Mouse (Mus musculus): Measurements from ENCODE around the gene Rabl3.

Gene Rabl3

GRCm38 (mm10) chr16:37550266-37550665 is 10.6 kb downstream of the Rabl3 start:
- DNase-seq, result no peak

GRCm38 (mm10) chr16:37550981-37551380 is 11.3 kb downstream of the Rabl3 start:
- DNase-seq, result no peak

DNA sequence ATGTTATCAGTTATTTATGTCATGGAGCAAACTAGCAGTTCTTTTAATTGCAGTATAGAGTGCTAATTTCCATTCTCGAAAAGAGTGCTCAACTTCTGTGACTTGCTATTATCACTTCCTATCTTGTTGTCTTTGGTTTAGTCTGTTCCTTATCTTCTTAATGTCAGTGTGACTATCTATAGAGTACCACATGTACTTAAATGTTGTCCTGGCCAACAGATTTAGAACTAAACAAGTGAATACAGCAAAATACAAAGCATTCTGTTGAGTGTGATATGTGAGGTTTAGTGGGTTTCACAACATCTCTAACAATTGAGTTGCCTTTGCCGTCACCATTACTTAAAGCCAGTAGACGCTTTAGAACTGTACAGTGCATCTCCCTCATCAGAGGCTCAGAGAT is 13.1 kb downstream of the Rabl3 start:
- DNase-seq, result no peak

GRCm38 (mm10) chr16:37562414-37562813 is 22.7 kb downstream of the Rabl3 start:
- DNase-seq, result no peak

DNA sequence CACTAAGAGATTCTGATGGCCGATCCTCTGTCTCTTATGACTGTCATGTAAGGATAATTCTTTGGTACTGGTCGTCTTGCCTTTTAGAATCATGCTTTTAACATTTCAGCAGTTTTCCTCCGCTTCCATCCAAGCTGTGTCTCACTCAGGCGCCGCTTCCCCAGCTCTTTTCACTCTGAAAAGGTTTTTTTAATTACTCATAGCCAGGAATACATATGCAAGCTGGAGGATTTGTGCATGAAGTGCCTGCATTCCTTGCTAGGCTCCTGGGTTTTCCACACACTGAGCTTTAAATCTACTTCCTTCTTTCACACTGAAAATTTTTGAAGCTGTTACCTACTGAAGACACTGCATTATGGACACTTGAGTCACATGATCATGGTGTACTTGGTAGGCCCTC is 23.3 kb downstream of the Rabl3 start:
- DNase-seq, result no peak

- no peak for DNase-seq
Measured at GRCm38 (mm10) chr16:37565117-37565516, 25.4 kb downstream of the Rabl3 start.

GRCm38 (mm10) chr16:37566107-37566506 is 26.4 kb downstream of the Rabl3 start:
- DNase-seq, result no peak

- DNase-seq, result no peak
Measured at GRCm38 (mm10) chr16:37567113-37568050, 27.7 kb downstream of the Rabl3 start.

DNA sequence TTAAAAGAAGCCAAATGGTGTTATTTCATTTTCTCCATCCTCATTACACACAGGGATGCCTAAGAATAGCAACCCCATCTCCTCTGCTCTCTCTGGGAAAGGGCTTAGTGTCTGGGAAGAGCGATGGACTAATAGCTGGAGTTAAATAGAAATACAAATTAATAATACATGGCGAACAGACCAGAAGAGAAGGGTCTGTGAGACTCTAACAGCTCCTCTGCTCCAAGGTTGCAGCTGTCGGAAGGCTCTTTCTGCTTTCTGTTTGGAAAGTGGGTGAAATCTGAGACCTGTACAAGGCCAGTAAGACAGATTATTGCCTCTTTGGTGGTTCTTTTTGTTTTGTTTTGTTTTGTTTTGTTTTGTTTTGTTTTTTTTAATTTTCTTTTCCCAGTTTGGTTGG is 31.9 kb downstream of the Rabl3 start:
- DNase-seq, result no peak

DNA sequence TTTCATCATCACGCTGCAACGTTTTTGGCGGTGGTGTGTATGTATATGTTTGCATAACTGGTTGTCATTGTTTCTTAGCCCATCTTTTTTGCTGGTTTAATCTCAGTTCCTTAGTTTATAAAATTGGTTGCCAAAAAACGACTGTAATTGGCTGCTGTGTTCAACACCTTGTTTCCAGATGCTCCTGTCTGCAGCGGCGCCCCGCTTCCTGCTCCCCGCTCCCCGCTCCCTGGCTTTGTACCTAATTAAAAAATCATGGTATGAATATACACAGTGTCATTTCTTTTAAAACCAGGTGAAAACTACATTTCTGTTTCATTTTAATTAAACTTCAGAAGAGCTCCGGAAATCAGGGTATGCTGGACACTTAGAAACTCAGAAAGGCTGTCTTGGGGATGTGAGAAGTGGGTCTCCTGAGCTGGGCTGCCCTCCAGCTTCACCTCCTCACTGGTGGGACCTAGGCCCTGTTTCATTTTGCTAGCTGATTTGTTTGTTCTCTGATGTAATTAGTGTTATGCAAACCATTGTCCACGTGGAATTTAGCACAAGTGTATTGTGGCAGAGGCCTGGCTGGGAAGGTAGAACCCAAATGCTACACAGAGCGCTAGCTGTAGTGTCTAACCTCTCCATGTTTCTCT is 32.6 kb downstream of the Rabl3 start:
- DNase-seq, result no peak

- DNase-seq, result no peak
Measured at GRCm38 (mm10) chr16:37573061-37573460, 33.4 kb downstream of the Rabl3 start.

DNA sequence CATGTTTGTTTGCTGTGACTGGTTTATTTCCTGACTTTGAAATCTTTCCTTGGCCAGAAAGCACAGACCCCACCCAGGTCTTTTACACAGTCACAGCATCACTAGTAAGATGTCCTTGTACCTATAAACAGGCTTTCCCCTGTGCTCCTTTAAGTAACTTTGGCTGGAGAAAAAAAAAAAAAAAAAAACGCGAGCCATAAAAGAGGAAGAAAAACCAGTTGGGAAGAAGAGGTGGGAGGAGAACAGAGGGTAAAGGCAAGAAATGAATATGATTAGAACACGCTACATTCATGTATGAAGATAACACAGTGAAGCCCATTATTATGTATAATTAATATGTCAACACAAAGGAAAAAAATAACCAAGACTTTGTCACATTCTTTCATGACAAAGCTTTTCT is 35.6 kb downstream of the Rabl3 start:
- DNase-seq, result no peak

DNA sequence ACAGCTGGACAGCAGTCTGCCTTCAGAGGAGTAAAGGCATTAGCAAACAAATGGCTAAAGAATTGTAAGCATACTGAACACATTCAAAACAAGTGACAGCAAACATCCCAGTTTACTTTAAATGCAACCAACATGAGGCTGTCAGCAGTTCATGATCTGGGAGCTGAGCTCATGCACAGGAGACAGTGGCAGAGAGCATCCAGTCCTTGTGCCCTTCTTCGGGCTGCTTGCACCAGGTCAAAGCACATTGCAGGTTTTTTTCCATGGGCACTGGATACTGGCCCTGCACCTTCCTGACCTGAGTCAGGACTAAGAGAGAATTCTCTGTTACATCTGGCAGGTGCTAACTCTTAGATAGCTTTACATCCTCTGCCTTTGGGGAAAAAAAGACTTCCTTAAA is 39.9 kb downstream of the Rabl3 start:
- no peak for DNase-seq

DNA sequence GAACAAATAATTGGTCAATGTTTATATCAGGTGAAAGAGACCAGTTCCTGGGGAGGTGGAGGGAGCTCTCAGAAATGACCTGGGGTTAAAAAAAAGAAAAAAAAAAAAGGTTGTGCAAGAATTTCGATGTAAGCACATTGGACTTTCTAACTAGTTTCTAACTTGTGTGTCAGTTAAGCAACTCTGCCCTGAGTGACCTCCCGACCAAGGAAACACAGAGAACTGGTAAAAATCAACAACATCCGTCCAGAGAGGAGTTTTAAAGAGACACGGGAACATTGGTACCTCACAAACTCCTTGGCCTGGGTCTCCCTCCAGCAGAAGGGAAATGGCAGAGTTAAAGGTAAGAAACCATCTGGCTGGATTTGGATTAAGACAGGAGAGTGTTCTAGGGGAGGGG is 40.3 kb downstream of the Rabl3 start, which contains the start of gene Hgd:
Gene Hgd, plus strand, starts transcription at position 160 of the 400 bp plus-strand sequence.
- peak; percentile 21 for DNase-seq

DNA sequence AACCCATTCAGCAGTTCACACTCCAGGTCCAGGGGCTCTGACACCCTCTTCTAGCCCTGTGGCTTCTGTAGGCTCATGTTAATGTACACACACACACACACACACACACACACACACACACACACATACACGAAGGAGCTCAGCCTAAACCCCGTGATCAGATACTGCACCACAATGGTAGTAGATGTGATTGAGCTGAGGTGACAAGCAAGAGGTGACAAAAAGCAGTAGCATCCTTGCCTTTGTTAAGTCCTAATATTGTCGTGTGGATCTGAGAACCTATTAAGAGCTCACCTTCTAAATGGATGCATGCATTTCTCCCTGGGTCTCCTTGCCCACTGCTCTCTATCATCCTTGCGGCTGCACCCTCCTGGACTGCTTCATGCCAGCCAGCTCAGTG is 41.0 kb downstream of the Rabl3 start:
- no peak for DNase-seq

- DNase-seq, result no peak
Measured at GRCm38 (mm10) chr16:37581901-37582300, 42.2 kb downstream of the Rabl3 start.

GRCm38 (mm10) chr16:37583306-37583705 is 43.6 kb downstream of the Rabl3 start:
- DNase-seq, result peak; percentile 50

DNA sequence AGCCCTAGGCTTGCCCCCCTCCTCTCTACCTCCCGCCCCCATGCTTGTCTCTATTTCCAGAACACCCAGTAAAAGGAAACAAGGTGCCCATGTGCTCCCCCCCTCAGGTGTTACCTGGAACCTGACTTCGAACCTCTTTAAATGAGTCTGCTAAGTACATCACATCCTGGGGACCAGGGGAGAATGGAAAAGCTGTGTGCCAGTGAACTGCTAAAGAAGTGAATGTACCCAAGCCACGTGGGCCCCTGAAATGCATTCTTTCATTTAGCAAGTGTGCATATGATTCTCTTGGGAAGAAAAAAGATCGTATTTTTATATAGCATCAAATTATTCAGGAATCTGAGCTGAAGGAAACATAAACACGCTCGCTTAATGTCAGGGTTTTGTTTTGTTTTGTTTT is 44.1 kb downstream of the Rabl3 start:
- no peak for DNase-seq

DNA sequence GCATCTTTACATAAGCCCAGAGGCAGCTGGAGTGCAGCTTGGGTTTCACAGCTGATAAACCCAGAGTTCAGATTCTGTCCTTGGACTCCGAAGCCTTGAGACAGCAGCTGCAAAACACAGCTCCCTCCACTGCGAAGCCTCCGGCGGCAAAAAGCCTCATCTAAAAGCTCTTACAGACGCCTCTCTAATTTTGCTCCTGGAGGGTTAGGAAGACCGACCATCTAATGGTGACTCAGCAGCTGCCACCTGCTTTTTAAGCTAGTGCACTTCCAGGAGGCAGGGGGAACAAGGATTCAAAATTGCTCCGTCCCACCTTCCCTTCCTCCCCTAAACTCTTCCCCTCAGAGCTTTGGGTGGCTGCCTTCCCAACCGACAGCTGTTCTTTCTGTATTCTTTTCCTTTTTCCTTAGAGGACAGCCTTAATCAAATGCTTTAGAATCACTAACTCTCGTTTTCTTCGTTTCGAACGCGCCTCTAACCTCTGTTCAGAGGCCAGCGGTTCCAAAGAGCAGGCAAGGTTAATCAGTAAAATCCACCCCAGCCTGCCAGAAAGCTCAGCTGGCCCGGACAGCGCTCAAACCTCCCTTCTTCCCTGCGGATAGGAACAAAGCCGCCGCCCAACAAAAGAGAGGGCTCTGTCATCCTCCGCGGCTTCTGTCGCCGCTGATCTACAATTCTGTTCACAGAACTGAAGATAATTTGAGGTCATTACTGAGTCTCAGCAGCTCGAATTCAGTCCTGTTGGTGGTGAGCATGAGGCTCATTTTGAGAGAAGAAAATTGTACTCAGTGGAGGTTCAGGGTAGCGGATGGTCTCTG is 44.7 kb downstream of the Rabl3 start:
- peak; percentile 80 for DNase-seq

GRCm38 (mm10) chr16:37585129-37585563 is 45.5 kb downstream of the Rabl3 start:
- peak; percentile 16 for DNase-seq

GRCm38 (mm10) chr16:37590921-37591320 is 51.2 kb downstream of the Rabl3 start:
- DNase-seq, result no peak

- no peak for DNase-seq
Measured at GRCm38 (mm10) chr16:37591551-37591950, 51.9 kb downstream of the Rabl3 start.

DNA sequence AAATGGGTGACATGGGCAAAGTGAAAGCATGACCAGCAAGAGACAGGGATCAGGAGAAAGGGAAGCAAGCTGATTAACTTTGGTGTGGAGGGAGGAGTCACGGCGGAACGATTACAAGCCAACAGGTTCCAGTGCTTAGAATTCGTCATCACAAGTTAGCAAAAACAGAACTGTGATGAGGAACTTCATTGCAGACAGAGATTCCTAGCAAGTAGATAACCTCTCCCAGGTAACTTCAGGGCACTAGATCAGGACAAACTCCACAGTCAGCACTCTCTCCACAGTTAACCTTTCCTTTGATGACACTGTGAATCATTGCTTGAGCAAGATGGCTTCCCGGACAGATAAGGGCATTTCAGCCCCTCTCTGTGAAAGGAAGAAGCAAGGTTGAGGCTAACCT is 57.7 kb downstream of the Rabl3 start:
- no peak for DNase-seq

All from kidney, postnatal 10 days (tissue).